Mouse (Mus musculus) megakaryocyte progenitor cell, adult 5-6 weeks (primary cell): ENCODE measurements around the gene Ypel3. TPM values are rescaled to one million over a fixed set of nuclear protein-coding genes. Genes with fewer than 3 reads are reported as not detected.
A peak's percentile ranks its signal among the peaks of the same experiment; 100 is the strongest.

ENCODE experiments used
- ATAC-seq: replicated peaks from 2 replicates; pipeline ENCODE4 v1.8.0; 2016; ENCODE audit warnings: mild to moderate bottlenecking, moderate TSS enrichment, inconsistent platforms; ENCODE audit not compliant: poor library complexity
- total RNA-seq, 2 experiments: library from RNA; stranded (forward) in 1 of 2; stranded (reverse) in 1 of 2; fragments of 157-497, 149-512 nt in 1 of 2; fragments of 200-1000 nt in 1 of 2; gene quantifications; 2 replicates each; pipeline versions ENCODE4 v1.2.3 to v1.2.4; 2015 to 2017

The Ypel3 gene
- total RNA-seq, 2 experiments from 2014 or later: 11.8 to 32.4 TPM

GRCm38 (mm10) chr7:126808703-126809455 lies 32.1 kb downstream of the Ypel3 start:
- peak; percentile 96 for ATAC-seq

DNA sequence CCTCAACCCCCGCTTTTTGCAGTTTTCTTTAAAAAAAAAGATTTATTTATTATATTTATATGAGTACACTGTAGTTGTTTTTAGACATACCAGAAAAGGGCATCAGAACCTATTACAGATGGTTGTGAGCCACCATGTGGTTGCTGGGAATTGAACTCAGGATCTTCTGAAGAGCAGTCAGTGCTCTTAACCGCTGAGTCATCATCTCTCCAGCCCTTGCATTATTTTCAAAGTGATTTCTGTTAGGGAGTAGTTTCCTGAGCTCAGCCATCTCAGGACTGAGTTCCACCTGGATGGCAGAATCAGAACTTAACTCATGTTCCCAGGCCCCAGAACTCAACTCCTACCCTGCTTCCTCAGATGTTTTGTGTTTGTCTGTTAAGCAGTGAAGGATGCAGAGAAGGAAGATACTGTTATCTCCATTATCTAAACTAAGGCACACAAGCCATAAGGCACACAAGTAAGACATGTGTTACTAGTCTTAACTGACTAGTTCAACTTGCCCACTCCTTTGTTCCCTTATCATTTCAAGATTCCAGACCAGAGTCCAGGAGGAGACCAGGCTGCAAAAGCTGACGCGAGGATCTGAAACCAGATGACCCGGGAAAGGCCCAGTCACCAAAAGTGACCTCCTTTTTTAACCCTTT lies 33.1 kb downstream of the Ypel3 start:
- ATAC-seq: no peak; the same call in 1 of the 2 replicates

GRCm38 (mm10) chr7:126815726-126816222 lies 39.0 kb downstream of the Ypel3 start:
- no peak for ATAC-seq

DNA sequence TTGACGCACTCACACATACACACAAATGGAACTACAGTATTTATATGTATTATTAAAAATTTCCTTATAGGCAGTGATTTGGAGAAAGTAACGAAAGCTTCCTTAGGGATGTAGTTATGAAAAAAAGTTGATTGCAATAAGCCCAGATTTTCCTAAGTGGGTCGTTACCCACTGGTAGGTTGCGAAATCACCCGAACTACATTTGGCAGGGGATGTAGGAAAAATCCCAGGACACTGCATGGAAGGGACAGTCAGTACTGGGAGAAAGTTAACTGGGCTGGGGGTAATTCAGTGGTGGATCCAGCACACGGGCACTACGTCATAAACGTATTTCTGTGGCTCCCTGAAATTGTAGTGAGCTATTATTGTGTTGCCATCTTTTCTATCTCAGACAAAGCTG lies 39.7 kb downstream of the Ypel3 start:
- no peak for ATAC-seq

DNA sequence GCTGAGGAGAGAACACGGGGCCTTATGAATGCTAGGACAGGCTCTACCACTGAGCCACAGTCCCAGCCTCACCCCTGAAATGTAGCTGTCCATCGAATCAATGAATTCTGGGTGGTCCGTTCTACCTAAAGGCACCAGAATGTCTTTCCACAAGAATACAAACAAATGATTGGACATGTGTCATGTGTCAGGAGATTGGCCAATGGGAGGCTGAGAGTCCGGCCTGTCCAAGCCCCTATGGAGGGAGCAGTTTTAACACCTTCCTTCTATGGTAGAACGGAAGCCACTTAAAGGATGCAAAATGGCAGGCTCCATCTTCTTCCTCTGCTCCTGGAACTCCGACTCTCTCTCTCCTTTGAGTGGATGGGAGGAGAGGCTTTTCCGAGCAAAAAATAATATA lies 40.8 kb downstream of the Ypel3 start:
- ATAC-seq: no peak

- no peak for ATAC-seq
Measured at GRCm38 (mm10) chr7:126818818-126819217, 42.1 kb downstream of the Ypel3 start.

GRCm38 (mm10) chr7:126821835-126822511 lies 45.2 kb downstream of the Ypel3 start:
- ATAC-seq: peak; percentile 93

- no peak for ATAC-seq
Measured at GRCm38 (mm10) chr7:126822741-126823140, 46.0 kb downstream of the Ypel3 start.

- ATAC-seq: no peak
Measured at GRCm38 (mm10) chr7:126823202-126823711, 46.5 kb downstream of the Ypel3 start.

GRCm38 (mm10) chr7:126823940-126824339 lies 47.2 kb downstream of the Ypel3 start:
- no peak for ATAC-seq

DNA sequence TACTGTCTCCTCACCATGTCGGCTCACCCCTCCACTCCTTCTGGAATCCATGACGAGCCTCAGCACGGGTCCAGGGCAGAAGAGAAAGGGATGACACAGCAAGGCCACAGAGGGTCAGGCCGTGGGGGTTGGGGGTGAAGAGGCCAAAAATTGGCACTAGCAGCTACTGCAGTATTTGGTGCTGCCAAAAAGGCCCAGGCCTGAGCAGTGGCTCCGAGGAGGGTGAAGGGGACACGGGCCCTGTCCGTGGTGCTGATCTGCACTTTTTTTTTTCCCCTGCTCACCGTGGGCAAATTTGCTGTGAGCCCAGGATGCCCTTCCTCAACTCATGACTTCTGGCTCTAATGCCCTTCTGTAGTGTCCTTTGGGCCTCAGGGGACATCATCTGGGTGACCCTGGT lies 48.6 kb downstream of the Ypel3 start:
- ATAC-seq: peak; percentile 59

GRCm38 (mm10) chr7:126825952-126826351 lies 49.2 kb downstream of the Ypel3 start:
- no peak for ATAC-seq

Other genes starting within 250 kb of the Ypel3 start
Only the 30 nearest of the 31 such genes appear.
- 198 and 210 TPM in 2 replicates for gene Eif3c, start 210.5 kb upstream of the Ypel3 start, total RNA-seq (2015)
- 226 and 261 TPM in 2 replicates for gene Eif3c, start 210.5 kb upstream of the Ypel3 start, total RNA-seq (2017)
- gene Apobr, start 192.0 kb upstream of the Ypel3 start, total RNA-seq (2015): 1.1 and 1.9 TPM in 2 replicates
- 4.2 and 4.9 TPM in 2 replicates for gene Apobr, start 192.0 kb upstream of the Ypel3 start, total RNA-seq (2017)
- gene Cln3, start 191.1 kb upstream of the Ypel3 start, total RNA-seq (2015): 33.0 and 36.3 TPM in 2 replicates
- gene Cln3, start 191.1 kb upstream of the Ypel3 start, total RNA-seq (2017): 9.2 and 19.9 TPM in 2 replicates
- gene Il27, start 182.0 kb upstream of the Ypel3 start, total RNA-seq (2015): 0.81 TPM in 1 of 2 replicates, not detected in the other
- gene Il27, start 182.0 kb upstream of the Ypel3 start, total RNA-seq (2017): 0.29 and 1.1 TPM in 2 replicates
- 0.17 and 1.6 TPM in 2 replicates for gene Nupr1, start 146.1 kb upstream of the Ypel3 start, total RNA-seq (2015)
- gene Nupr1, start 146.1 kb upstream of the Ypel3 start, total RNA-seq (2017): 0.92 and 1.3 TPM in 2 replicates
- gene Sgf29, start 127.6 kb upstream of the Ypel3 start, total RNA-seq (2015): 65.7 and 74.6 TPM in 2 replicates
- gene Sgf29, start 127.6 kb upstream of the Ypel3 start, total RNA-seq (2017): 40.1 and 52.5 TPM in 2 replicates
- gene Sult1a1, start 100.5 kb upstream of the Ypel3 start, total RNA-seq (2015): 1.7 and 3.2 TPM in 2 replicates
- 1.0 and 3.6 TPM in 2 replicates for gene Sult1a1, start 100.5 kb upstream of the Ypel3 start, total RNA-seq (2017)
- gene Bola2, start 81.6 kb upstream of the Ypel3 start, total RNA-seq (2015): 89.8 and 95.2 TPM in 2 replicates
- 168 and 218 TPM in 2 replicates for gene Bola2, start 81.6 kb upstream of the Ypel3 start, total RNA-seq (2017)
- gene Slx1b, start 81.2 kb upstream of the Ypel3 start, total RNA-seq (2015): 4.2 and 4.8 TPM in 2 replicates
- 4.6 and 4.7 TPM in 2 replicates for gene Slx1b, start 81.2 kb upstream of the Ypel3 start, total RNA-seq (2017)
- gene Coro1a, start 69.2 kb upstream of the Ypel3 start, total RNA-seq (2015): 259 and 365 TPM in 2 replicates
- gene Coro1a, start 69.2 kb upstream of the Ypel3 start, total RNA-seq (2017): 366 and 525 TPM in 2 replicates
- 86.5 and 106 TPM in 2 replicates for gene Mapk3, start 17.4 kb upstream of the Ypel3 start, total RNA-seq (2015)
- 36.0 and 41.3 TPM in 2 replicates for gene Mapk3, start 17.4 kb upstream of the Ypel3 start, total RNA-seq (2017)
- gene Gdpd3, start 10.6 kb upstream of the Ypel3 start, total RNA-seq (2015): 8.4 and 13.3 TPM in 2 replicates
- 7.1 and 7.7 TPM in 2 replicates for gene Gdpd3, start 10.6 kb upstream of the Ypel3 start, total RNA-seq (2017)
- gene Tbx6, start 4.5 kb downstream of the Ypel3 start, total RNA-seq (2015): 0.34 and 0.42 TPM in 2 replicates
- 0.14 TPM in 1 of 2 replicates, not detected in the other for gene Tbx6, start 4.5 kb downstream of the Ypel3 start, total RNA-seq (2017)
- 209 and 216 TPM in 2 replicates for gene Ppp4c, start 15.5 kb downstream of the Ypel3 start, total RNA-seq (2015)
- 113 and 131 TPM in 2 replicates for gene Ppp4c, start 15.5 kb downstream of the Ypel3 start, total RNA-seq (2017)
- not detected in 2 replicates for gene Fam57b, start 20.7 kb downstream of the Ypel3 start, total RNA-seq (2015)
- gene Fam57b, start 20.7 kb downstream of the Ypel3 start, total RNA-seq (2017): not detected in 2 replicates
- not detected in 2 replicates for gene 4930451I11Rik, start 54.7 kb downstream of the Ypel3 start, total RNA-seq (2015)
- gene 4930451I11Rik, start 54.7 kb downstream of the Ypel3 start, total RNA-seq (2017): not detected in 2 replicates
- not detected in 2 replicates for gene Doc2a, start 70.5 kb downstream of the Ypel3 start, total RNA-seq (2015)
- 0.07 TPM in 1 of 2 replicates, not detected in the other for gene Doc2a, start 70.5 kb downstream of the Ypel3 start, total RNA-seq (2017)
- gene Hirip3, start 85.0 kb downstream of the Ypel3 start, total RNA-seq (2015): 21.8 and 27.5 TPM in 2 replicates
- gene Hirip3, start 85.0 kb downstream of the Ypel3 start, total RNA-seq (2017): 215 and 246 TPM in 2 replicates
- gene Ino80e, start 85.4 kb downstream of the Ypel3 start, total RNA-seq (2015): 83.1 and 83.9 TPM in 2 replicates
- gene Ino80e, start 85.4 kb downstream of the Ypel3 start, total RNA-seq (2017): 36.3 and 38.5 TPM in 2 replicates
- gene Taok2, start 107.7 kb downstream of the Ypel3 start, total RNA-seq (2015): 16.5 and 19.4 TPM in 2 replicates
- gene Taok2, start 107.7 kb downstream of the Ypel3 start, total RNA-seq (2017): 30.2 and 32.6 TPM in 2 replicates
- 19.1 and 28.8 TPM in 2 replicates for gene Tmem219, start 146.0 kb downstream of the Ypel3 start, total RNA-seq (2015)
- gene Tmem219, start 146.0 kb downstream of the Ypel3 start, total RNA-seq (2017): 19.8 and 36.4 TPM in 2 replicates
- gene Kctd13, start 151.9 kb downstream of the Ypel3 start, total RNA-seq (2015): 6.6 and 11.5 TPM in 2 replicates
- 8.9 and 13.2 TPM in 2 replicates for gene Kctd13, start 151.9 kb downstream of the Ypel3 start, total RNA-seq (2017)
- gene Asphd1, start 172.6 kb downstream of the Ypel3 start, total RNA-seq (2015): not detected in 2 replicates
- gene Asphd1, start 172.6 kb downstream of the Ypel3 start, total RNA-seq (2017): not detected in 2 replicates
- 0.46 and 1.6 TPM in 2 replicates for gene Sez6l2, start 173.6 kb downstream of the Ypel3 start, total RNA-seq (2015)
- gene Sez6l2, start 173.6 kb downstream of the Ypel3 start, total RNA-seq (2017): 0.34 and 0.37 TPM in 2 replicates
- gene Cdipt, start 199.0 kb downstream of the Ypel3 start, total RNA-seq (2015): 41.2 and 42.3 TPM in 2 replicates
- gene Cdipt, start 199.0 kb downstream of the Ypel3 start, total RNA-seq (2017): 50.1 and 54.7 TPM in 2 replicates
- gene Cdiptos, start 199.1 kb downstream of the Ypel3 start, total RNA-seq (2015): 4.3 and 4.9 TPM in 2 replicates
- 0.62 and 3.2 TPM in 2 replicates for gene Cdiptos, start 199.1 kb downstream of the Ypel3 start, total RNA-seq (2017)
- 2.2 and 5.1 TPM in 2 replicates for gene Mvp, start 237.7 kb downstream of the Ypel3 start, total RNA-seq (2015)
- 17.4 and 19.2 TPM in 2 replicates for gene Mvp, start 237.7 kb downstream of the Ypel3 start, total RNA-seq (2017)
- gene Pagr1b, start 239.5 kb downstream of the Ypel3 start, total RNA-seq (2015): not detected in 2 replicates
- gene Pagr1b, start 239.5 kb downstream of the Ypel3 start, total RNA-seq (2017): not detected in 2 replicates
- 44.2 and 55.4 TPM in 2 replicates for gene Pagr1a, start 240.4 kb downstream of the Ypel3 start, total RNA-seq (2015)
- 39.8 and 48.1 TPM in 2 replicates for gene Pagr1a, start 240.4 kb downstream of the Ypel3 start, total RNA-seq (2017)
- gene Gm42742, start 244.1 kb downstream of the Ypel3 start, total RNA-seq (2015): 0.69 TPM in 1 of 2 replicates, not detected in the other
- 0.21 and 3.7 TPM in 2 replicates for gene Gm42742, start 244.1 kb downstream of the Ypel3 start, total RNA-seq (2017)